Mouse (Mus musculus): ENCODE measurements around the gene Muc4.

Gene Muc4

GRCm38 (mm10) chr16:32735586-32735985 is at the start of gene Muc4:
Gene Muc4 (plus strand): TSS chr16:32735886.
- no peak for DNase-seq

DNA sequence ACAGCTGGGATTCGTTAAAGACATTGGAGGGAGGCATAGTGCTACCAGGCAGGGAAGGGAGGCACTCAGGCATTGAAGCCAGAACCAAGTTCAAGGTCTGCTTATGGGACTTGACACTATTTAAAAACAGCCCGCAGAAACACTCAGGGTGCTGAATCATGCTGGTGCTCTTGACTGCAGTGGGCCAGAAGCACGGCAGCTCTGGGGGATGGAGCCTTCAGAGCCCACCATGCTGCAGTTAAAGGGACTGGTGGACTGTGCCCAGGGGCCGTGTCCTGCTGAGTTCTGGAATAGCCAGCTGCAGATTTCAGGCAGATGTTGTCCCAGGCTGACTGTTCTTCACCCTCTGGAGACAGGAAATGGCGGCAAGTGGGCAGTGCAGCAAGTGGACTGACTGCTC is 49.7 kb upstream of the Muc4 start:
- DNase-seq: no peak

DNA sequence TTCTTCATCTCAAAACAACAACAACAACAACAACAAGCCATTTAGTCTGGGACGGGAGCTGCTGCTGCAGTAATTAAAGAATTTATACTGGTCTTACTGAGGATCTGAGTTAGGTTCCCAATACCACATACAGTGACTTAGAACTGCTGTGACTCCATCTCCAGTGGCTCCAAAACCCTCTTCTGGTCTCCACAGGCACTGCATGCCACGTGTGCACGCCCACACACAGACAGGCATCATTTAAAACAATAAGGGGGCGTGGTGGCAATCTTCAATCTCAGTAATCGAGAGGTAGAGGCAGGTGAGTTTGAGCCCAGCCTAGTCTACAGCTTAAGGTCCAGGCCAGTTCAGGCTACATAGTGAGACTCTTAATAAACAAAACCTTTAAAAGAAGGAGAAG is 48.5 kb upstream of the Muc4 start:
- DNase-seq: no peak

GRCm38 (mm10) chr16:32688770-32689169 is 46.9 kb upstream of the Muc4 start:
- DNase-seq: no peak

DNA sequence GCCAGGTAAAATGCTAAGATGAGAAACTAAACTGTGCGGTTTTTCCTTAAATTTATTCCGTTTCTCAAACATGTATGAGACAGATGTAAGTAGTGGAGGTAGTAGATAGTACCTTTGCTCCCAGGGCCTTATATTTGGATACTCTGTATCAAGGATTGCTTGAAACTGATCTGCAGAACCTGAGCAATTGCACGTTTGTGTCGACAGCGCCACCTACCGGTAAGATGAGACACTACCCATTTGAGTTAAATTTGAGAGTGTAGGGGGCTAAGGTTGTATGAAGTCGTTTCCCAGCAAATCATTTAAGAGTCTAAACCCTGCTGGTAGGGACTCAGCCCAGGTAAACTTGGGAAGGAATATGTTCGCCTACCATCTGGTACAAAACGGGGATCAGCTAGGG is 46.2 kb upstream of the Muc4 start:
- DNase-seq: peak; percentile 68

- no peak for DNase-seq
These were observed 38.7 kb upstream of the Muc4 start for GRCm38 (mm10) chr16:32696841-32697464.

GRCm38 (mm10) chr16:32697665-32698446 is 37.8 kb upstream of the Muc4 start:
- no peak for DNase-seq

- no peak for DNase-seq
These were observed 37.1 kb upstream of the Muc4 start for GRCm38 (mm10) chr16:32698550-32698949.

- DNase-seq: no peak
These were observed 32.3 kb upstream of the Muc4 start for GRCm38 (mm10) chr16:32703312-32703912.

- DNase-seq: no peak
These were observed 30.1 kb upstream of the Muc4 start for GRCm38 (mm10) chr16:32705606-32706005.

DNA sequence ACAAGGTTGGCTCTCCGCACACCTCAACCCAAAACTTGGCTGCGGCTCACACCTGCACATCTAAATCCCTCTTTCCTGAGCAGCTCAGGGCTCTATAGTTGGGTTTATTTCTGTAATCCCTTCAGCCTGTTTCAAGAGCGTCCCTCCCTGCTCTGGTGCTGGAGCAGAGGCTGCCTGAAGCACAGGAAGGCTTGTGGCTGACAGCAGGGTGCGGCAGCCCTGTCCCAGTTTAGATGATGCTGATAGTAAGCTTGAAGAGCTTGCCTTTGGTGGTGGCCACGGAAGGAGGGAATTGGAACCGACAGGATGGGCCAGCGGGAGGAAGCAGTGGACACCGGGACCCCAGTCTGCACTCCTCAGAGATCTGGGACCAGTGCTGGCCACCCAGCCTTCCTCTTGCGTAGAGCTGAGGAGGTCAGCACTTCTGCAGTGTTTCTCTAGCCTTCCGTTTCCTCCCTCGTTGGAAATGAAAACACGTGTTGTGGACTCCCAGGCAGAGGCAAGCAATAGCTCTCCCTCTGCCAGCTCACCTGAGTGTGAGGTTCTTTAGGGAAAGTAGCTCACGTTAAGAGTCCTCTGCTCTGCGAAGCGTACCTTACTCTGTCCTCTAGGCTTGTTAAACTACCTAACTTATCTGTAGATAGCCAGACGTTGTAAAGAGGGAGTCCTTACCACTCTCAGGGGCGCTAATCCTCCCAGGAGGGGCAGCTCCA is 28.4 kb upstream of the Muc4 start:
- DNase-seq: no peak

DNA sequence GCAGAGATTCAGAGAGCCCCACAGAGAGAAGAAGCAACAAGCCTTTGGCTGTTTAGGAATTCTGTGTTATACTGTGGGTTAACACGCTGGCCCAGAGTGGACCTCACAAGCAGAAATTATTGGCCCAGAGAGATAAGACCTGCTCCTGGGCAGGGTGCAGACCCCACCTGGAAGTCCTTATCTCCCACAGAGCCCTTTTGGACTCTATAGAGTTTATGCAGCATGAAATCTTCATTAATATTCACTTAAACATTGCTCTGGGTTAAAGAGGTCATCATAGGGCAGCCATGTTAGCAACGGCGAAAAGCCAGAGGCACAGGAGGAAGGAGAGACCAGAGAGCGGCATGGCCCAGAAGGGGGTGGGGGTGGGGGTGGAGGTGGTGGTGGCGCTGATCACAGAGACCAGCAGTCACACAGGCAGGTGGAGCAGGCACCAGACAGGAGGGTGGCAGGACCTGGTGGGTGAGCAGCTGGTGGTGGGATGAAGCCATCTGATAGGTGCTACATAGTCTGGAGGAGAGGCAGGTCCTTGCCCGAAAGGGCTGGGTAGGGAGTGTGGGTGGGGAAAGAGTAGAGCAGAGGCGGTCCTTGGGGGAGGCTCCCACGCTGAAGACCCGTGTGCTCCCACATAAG is 27.7 kb upstream of the Muc4 start:
- DNase-seq: no peak

DNA sequence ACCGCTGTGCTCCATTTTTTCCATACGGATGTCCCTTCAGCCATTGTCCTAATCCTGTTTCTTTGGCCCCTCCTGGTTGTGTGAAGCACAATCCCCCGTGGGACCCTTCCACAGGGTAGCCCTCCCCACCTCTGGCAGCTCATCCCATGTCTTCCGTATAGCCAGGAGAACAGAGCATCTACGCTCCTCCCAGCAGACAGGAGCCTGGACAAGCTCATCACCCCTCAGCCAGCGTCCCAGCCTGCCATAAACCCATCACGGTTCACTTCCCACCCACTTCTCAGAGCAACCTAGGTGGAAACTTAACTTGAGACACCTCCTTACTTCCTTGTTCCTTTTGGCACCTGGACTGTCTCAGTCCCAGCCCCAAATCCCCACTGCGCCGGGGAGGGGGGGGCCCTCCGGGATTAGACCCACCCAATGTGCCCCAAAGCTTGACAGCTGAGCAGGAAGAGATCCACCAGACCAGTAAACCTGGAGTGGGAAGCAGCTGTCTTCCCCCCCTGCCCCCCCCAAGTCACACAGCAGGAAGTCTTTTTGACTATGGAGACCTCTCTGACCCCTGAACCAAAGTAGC is 27.1 kb upstream of the Muc4 start:
- no peak for DNase-seq

GRCm38 (mm10) chr16:32709116-32709515 is 26.6 kb upstream of the Muc4 start:
- no peak for DNase-seq

- no peak for DNase-seq
These were observed 25.1 kb upstream of the Muc4 start for GRCm38 (mm10) chr16:32710426-32711070.

GRCm38 (mm10) chr16:32712202-32712601 is 23.5 kb upstream of the Muc4 start:
- DNase-seq: no peak

GRCm38 (mm10) chr16:32713556-32713955 is 22.1 kb upstream of the Muc4 start:
- DNase-seq: no peak

DNA sequence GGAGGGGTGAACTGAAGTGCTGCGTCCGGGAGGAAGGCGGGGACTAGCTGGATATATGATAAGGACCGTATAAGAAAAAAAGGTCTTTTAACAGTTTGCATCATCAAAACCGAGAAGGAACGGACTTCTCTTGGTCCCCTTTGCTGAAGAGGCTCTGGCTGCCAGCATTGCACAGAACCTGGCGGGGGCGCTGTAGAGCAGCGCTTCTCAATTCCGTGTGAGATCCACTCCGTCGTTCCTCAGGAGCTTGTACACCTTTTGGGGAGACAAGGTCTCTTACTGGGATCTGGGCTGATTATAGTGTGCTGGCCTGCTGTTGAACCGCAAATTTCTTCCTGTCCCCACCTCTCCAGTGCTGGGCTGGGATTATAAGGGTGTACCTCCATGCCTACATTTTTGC is 20.3 kb upstream of the Muc4 start:
- DNase-seq: no peak

- no peak for DNase-seq
These were observed 12.5 kb upstream of the Muc4 start for GRCm38 (mm10) chr16:32723163-32723562.

DNA sequence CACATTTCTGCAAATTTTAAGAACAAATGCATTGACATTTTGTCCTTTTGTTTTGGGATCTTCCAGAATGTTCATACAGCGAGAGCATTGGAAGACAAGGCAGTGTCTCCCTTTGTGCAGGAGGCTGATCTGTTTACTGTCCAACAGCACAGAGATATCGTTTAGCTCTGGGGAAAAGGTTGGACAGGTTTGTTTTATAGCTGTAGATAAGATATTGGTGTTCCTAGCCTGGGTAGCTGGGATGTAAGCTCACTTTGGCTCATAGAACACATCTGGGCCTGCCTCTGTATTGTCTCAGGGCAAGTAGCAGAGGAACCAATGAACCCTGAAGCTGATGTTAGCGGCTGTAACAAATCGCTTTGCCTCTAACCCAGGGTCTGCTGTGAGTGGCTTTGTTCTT is 11.9 kb upstream of the Muc4 start:
- no peak for DNase-seq

GRCm38 (mm10) chr16:32724259-32724658 is 11.4 kb upstream of the Muc4 start:
- DNase-seq: no peak

DNA sequence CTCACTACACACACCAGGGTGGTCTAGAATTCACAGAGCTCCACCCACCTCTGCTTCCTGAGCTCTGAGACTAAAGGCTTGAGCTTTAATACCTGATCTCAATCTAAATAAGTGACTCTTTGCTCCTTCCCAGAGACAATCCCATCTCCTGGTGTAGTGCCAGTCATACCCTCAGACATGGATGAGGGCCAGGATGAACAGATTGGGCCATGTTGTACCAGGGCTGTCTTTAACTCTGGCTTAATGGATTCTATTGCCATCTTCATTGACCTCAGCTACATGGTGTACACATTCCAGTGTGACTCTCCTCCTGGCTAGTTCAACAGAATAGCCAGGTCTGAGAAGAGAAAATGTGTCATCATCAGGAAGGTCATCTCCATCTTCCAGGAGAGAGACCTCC is 9.2 kb upstream of the Muc4 start:
- DNase-seq: peak; percentile 55

Data from cerebellum, adult 8-10 months (tissue).